Mouse (Mus musculus) bone marrow, adult 2 months (tissue): ENCODE data around the gene Lamtor4. TPM values are rescaled to one million over a fixed set of nuclear protein-coding genes. Genes with fewer than 3 reads are reported as not detected.

Experiments
- H3K27ac ChIP-seq: fragments of 200-500 bp; 2 replicates; pipeline ENCODE4 v1.5.1; 2012; ENCODE audit warnings: low read depth, mild to moderate bottlenecking, control low read depth, inconsistent platforms, low read length; ENCODE audit not compliant: control insufficient read depth, poor library complexity, insufficient read depth
- H3K4me1 ChIP-seq: fragments of 200-500 bp; 2 replicates; pipeline ENCODE4 v1.6.1; 2011; ENCODE audit warnings: low read length; ENCODE audit not compliant: control insufficient read depth, insufficient read depth
- H3K4me3 ChIP-seq: fragments of 200-500 bp; replicated peaks from 2 replicates; pipeline ENCODE3; 2011; ENCODE audit warnings: mild to moderate bottlenecking, low read depth, low read length, control low read depth; ENCODE audit not compliant: control insufficient read depth
- CTCF ChIP-seq: fragments of 200-500 bp; IDR thresholded peaks from 2 replicates; pipeline ENCODE4 v1.5.1; 2011; ENCODE audit warnings: low read length, control low read depth; ENCODE audit not compliant: control insufficient read depth, insufficient read depth
- POLR2A ChIP-seq: fragments of 200-500 bp; IDR thresholded peaks from 2 replicates; pipeline ENCODE4 v1.6.1; 2011; ENCODE audit warnings: low read depth, mild to moderate bottlenecking, control low read depth, low read length, borderline replicate concordance; ENCODE audit not compliant: control insufficient read depth
- WGBS: fragments of 180-500 bp; shearing (Covaris S2); methylation state at CpG from one replicate; pipeline ENCODE4 v1.1.7; 2018; 5-methylcytosine and 5-hydroxymethylcytosine counted together
- polyA plus RNA-seq: library from polyadenylated mRNA; stranded (reverse); fragments of >200 nt; gene quantifications from 2 replicates; pipeline ENCODE4 v1.2.4, GENCODE M21; 2011; ENCODE audit warnings: low replicate concordance; ENCODE audit not compliant: missing spikeins, insufficient read depth, insufficient read length

Lamtor4 gene
- polyA plus RNA-seq, 1 experiment = 167 TPM

DNA sequence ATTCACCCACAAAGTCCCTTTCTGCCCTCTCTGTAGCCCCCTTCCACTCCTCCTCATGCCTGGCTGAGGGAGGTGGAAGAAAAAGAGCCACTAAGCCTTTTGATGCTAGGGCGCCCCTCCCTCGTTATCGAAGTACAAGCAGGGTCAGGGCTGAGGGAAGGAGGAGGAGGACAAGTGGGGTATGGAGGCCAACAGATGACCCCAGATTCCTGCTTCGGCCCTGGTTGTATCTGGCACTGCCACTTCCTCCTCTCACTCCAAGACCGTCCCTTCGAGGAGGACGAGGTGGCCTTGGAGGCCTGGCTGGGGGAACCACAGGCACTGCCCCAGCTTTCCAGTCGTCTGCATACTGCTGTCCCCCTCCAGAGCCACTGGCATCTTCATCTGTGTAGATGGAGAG lies 18.9 kb downstream of the Lamtor4 start:
- TF ChIP-seq CTCF (no peak), POLR2A (no peak)
- H3K27ac ChIP-seq = no peak overlapping the region
- H3K4me3 ChIP-seq = no peak overlapping the region
- H3K4me1 ChIP-seq = peaks cover 2% of the 10 kb centered on the region; the same call in 1 of the 2 replicates
- 72% methylated on average over 8 of the region's 8 CpGs for WGBS

DNA sequence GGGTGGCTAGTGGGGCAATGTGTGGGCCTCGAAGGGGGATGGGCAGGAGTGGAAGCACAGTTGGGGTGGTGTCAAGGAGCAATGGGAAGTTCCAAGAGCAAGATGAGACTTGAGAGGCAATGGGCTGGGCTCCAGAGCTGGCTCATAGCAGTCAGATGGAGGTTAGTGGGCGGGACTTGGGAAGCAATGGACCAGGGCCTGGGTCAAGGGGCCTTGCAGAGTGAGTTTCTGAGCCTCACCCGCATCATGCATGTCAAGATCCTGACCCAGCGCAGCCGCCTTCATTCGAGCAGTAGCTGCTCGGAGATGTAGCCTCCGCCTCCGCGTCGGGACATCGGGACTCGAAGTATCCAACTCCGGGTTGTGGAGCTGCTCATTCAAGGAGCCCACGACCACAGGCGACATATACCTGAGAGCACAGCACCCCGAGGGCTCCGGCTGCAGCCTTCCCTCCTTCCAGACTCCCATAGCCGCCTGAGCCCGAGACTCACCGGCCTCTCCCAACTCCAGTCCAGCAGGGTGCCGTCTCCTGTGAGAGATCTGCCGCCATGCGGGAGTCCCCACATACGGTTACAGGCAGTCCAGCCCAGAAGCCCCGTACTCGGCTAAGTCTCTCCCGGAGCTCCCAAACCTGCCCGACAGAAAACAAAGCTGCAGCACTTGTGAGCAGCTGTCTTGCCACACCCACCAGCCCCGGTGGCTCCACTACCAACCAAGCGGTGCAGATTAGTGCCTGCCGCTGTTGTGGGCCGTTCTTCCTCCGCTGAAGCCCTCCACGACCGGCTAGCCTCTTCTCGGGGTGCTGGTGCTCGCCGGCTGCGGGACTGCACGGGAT lies 20.2 kb downstream of the Lamtor4 start:
- Histone ChIP-seq H3K27ac (no peak overlapping the region), H3K4me3 (no peak overlapping the region), H3K4me1 (no peaks in the 10 kb centered on the region)
- WGBS = 85% methylated on average over 41 of the region's 41 CpGs
- TF ChIP-seq POLR2A (no peak), CTCF (no peak)

DNA sequence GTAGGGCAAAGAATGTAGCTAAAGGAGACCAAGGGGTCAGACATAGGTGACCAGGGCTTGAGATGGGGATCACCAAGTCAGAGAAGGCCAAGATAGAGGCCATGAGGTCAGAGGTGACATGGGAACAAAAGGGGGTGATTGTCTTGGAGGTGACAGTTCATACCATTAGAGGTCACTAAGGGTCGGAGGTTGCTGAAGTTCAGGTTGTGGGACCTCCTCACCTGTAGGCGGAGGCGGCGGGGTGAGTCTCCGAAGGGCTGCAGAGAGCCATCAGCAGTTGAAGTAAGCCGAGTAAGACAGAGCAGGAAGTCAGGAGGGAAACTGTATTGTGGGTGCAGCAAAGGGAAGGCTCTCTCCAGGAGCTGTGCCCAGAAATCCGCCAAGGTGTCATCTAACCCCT lies 22.7 kb downstream of the Lamtor4 start:
- H3K4me3 ChIP-seq = no peak overlapping the region
- no peaks in the 10 kb centered on the region for H3K4me1 ChIP-seq
- no peak for TF ChIP-seq POLR2A
- TF ChIP-seq CTCF = no peak
- no peak overlapping the region for H3K27ac ChIP-seq
- WGBS = 82% methylated on average over 7 of the region's 7 CpGs

DNA sequence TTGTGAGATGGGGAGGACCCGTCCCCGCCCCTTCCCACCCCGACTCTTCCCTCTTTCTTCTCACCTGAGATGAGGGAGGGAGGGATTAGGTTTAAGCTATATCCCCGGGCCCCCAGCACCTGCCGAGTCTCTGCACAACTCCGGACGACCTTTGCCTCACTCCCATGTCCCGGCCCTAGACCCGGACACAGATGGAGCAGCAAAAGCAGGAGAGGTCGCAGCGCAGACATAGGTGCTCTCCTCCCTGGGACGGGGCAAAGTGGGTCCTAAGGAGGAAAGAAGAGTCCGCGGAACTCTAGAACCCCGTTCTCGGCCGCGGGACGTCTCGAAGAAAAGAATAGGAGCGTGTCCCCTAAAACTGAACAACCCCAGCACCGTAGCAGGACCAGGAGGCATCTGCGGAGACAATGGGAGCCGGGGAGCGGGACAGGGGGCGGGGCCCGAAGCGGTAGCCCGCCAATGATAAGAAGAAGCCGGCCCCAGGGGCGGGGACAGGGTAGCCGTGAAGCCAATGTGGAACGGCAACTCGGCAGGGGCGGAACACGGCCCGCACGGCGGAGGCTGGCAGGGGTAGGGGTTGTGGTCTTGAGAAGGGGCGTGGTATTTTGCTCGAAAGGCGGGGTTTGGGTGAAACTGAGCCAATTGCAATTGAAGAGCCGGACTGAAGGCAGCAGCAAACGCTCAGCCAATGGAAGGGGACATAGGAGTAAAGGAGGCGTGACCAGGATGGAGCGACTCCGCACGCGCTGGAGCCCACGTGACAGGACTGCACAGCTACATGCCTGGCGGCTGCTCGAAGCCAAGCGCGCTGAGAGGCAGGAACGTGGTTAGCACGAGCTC lies 24.5 kb downstream of the Lamtor4 start, which contains the start of the genes Gm43720, Gpc2 and Stag3:
Gene Gm43720, minus strand, starts transcription at position 374 of the 840 bp plus-strand sequence.
Gene Gpc2, minus strand, starts transcription at position 421 of the 840 bp plus-strand sequence.
Gene Stag3, plus strand, starts transcription at position 656 of the 840 bp plus-strand sequence.
- Histone ChIP-seq H3K4me1 (no peaks in the 10 kb centered on the region), H3K4me3 (peak within 1 kb of the TSS; percentile 64), H3K27ac (no peak within 1 kb of the TSS)
- WGBS = 1% methylated on average over 56 of the region's 56 CpGs
- TF ChIP-seq CTCF (no peak), POLR2A (no peak; the same call in 1 of the 2 replicates)

DNA sequence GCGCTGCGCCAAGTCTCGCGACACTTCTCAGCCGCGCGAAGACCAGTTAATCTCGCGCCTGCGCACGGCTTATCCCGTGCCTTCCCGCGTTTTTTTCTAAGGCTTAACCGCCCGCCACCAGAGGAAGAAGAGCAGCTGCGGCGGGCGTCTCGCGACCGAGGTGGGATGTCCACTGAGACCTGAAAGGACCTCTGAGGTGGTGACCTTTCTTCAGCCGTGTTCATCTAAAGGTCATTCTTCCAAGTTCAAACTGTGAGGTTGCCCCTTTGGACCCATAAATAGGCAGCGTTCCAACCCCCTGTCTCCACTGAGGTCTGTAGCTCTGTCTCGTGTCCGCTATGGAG lies 25.1 kb downstream of the Lamtor4 start:
- 29% methylated on average over 26 of the region's 26 CpGs for WGBS
- H3K4me3 ChIP-seq = peak overlapping the region; percentile 19
- no peak overlapping the region for H3K27ac ChIP-seq
- H3K4me1 ChIP-seq = no peaks in the 10 kb centered on the region
- TF ChIP-seq POLR2A (0 out of 2 replicates have a peak, but pooled peaks have one; percentile 13), CTCF (no peak)

DNA sequence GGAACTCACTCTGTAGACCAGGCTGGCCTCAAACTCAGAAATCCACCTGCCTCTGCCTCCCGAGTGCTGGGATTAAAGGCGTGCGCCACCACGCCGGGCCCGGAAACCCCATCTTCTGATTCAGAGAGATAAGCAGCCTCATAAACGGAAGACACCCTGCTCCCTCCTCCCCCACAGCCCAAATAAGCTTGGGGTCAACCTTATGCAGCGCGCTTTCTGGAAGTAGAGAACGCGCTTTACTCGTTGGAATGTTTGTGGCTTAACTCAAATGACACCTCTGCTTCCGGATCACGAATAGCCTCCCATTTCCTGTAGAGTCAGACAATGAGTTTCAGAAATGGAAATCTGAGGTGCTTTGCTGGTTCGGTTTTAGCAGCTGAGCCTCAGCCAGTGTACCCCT lies 25.5 kb downstream of the Lamtor4 start:
- H3K27ac ChIP-seq = no peak overlapping the region
- no peak overlapping the region for H3K4me3 ChIP-seq
- no peaks in the 10 kb centered on the region for H3K4me1 ChIP-seq
- WGBS = 84% methylated on average over 15 of the region's 15 CpGs
- TF ChIP-seq POLR2A (no peak), CTCF (no peak)

DNA sequence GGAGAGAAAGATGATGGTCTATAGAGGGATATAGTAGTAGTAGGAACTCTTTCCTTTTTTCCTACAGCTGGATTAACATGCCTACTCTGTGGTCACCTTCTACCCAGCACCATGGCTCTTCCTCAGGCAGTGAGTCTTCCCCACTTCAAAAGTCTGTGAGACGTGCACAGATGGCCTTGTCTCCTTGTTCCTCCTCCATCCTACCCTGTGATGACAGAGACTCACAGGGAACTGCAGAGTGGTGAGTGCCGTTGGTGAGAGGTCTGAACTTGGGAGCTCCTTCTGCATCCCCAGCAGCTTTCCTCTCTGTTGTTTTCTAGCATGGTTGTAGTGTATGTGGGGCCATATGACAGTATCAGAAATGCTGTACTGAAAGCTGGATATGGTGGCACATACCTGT lies 26.5 kb downstream of the Lamtor4 start:
- H3K27ac ChIP-seq = no peak overlapping the region
- no peaks in the 10 kb centered on the region for H3K4me1 ChIP-seq
- no peak overlapping the region for H3K4me3 ChIP-seq
- WGBS = 62% methylated on average over 2 of the region's 2 CpGs
- TF ChIP-seq CTCF = no peak

DNA sequence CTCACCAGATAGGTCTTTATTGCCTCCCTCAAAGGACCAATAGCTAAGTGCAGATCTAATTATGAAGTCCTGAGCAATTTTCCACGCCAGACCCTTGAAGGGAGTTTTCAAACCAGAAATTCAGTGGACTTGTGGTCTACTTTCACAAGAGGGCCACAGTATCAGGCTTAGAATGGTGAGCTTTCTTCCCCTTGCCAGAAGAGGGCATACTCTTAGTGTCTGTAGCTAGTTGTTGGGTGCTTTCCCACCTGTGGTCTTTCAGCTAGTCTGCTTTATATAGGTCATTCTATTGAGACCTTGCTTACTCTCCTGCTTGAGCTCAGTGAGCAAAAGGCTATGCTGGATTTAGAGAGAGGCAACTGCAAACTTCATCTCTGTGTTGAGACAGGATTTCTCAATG lies 28.3 kb downstream of the Lamtor4 start:
- 37% methylated on average over 1 of the region's 1 CpGs for WGBS
- no peaks in the 10 kb centered on the region for H3K4me1 ChIP-seq
- TF ChIP-seq CTCF (no peak), POLR2A (no peak)
- no peak overlapping the region for H3K27ac ChIP-seq
- no peak overlapping the region for H3K4me3 ChIP-seq
